Mouse (Mus musculus) heart, postnatal 0 days (tissue): ENCODE results near the gene Zic4. TPM values are rescaled to one million over a fixed set of nuclear protein-coding genes. Genes with fewer than 3 reads are reported as not detected.

Source experiments
- ATAC-seq: fragments of 200-750 bp; cut with Nextera tagmentation; 2 replicates; pipeline ENCODE4 v1.8.0; 2017; ENCODE audit warnings: low read depth, moderate number of reproducible peaks, moderate library complexity; ENCODE audit not compliant: insufficient read depth
- DNase-seq: peaks from one replicate; pipeline ENCODE4 v3.0.0-alpha.2; 2016; ENCODE audit warnings: low spot score
- H3K27ac ChIP-seq: fragments of 300-500 bp; sonication (generic); 2 replicates; pipeline ENCODE4 v1.5.1; 2014; ENCODE audit warnings: low read depth, mild to moderate bottlenecking
- H3K27me3 ChIP-seq: fragments of 300-500 bp; sonication (generic); 2 replicates; pipeline ENCODE4 v1.6.1; 2014; ENCODE audit warnings: low read length, mixed read lengths; ENCODE audit not compliant: control insufficient read depth, insufficient read depth
- H3K36me3 ChIP-seq: fragments of 300-500 bp; sonication (generic); replicated peaks from 2 replicates; pipeline ENCODE4 v1.6.1; 2014; ENCODE audit warnings: low read length, mixed read lengths; ENCODE audit not compliant: control insufficient read depth, insufficient read depth
- H3K4me1 ChIP-seq: fragments of 300-500 bp; sonication (generic); 2 replicates; pipeline ENCODE4 v1.6.1; 2014; ENCODE audit warnings: antibody characterized with exemption; ENCODE audit not compliant: control insufficient read depth, insufficient read depth
- H3K4me2 ChIP-seq: fragments of 300-500 bp; sonication (generic); 2 replicates; pipeline ENCODE4 v1.6.1; 2014; ENCODE audit warnings: low read depth, mild to moderate bottlenecking, low read length, moderate library complexity
- H3K4me3 ChIP-seq: fragments of 300-500 bp; sonication (generic); 2 replicates; pipeline ENCODE4 v1.5.1; 2014; ENCODE audit warnings: low read depth, low read length
- H3K9ac ChIP-seq: fragments of 300-500 bp; sonication (generic); replicated peaks from 2 replicates; pipeline ENCODE4 v1.6.1; 2014; ENCODE audit warnings: low read depth, low read length, mixed read lengths
- H3K9me3 ChIP-seq: fragments of 300-500 bp; sonication (generic); replicated peaks from 2 replicates; pipeline ENCODE4 v1.6.1; 2016; ENCODE audit warnings: low read length; ENCODE audit not compliant: control insufficient read depth
- CTCF ChIP-seq: IDR thresholded peaks from 2 replicates; pipeline ENCODE4 v1.5.1; 2016; ENCODE audit warnings: antibody characterized with exemption, control low read depth, low read depth
- EP300 ChIP-seq: IDR thresholded peaks from 2 replicates; pipeline ENCODE4 v1.6.1; 2016; ENCODE audit warnings: antibody characterized with exemption, low read depth
- WGBS: fragments of 180-500 bp; shearing (Covaris S2); extraction: QIAGEN DNeasy Blood & Tissue Kit; methylation state at CpG from one replicate; pipeline ENCODE4 v1.1.7; 2014; 5-methylcytosine and 5-hydroxymethylcytosine counted together
- polyA plus RNA-seq: library from polyadenylated mRNA; unstranded; fragments of >200 nt; fragmentation: Nextera tagmentation; extraction: Ambion mirVana; gene quantifications from 2 replicates; pipeline ENCODE4 v1.2.1, GENCODE M21; 2015
- total RNA-seq: library from RNA; depleted of rRNA; stranded (reverse); fragments of >200 nt; gene quantifications from 2 replicates; pipeline ENCODE4 v1.2.3, GENCODE M21; 2014; ENCODE audit warnings: low replicate concordance

The Zic4 gene
- total and polyA plus RNA-seq, 2 experiments from 2014 or later = not detected

DNA sequence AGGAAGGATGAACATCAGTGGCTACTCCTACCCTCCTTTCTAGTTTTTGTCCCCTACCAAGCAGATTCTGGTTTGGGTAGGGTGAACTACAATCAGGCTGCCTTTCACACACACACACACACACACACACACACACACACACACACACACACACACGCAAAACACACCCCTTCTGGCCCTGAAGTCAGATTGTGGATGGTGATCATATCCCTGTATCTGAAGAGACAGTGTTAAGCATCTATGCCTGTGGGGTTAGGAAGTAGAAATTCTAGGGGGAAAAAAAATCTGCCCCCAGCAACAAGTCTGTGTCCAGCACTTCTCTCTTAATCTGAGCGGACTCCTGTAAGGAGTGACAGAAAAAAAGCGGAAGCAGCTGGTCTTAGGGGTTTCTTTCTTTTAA is 5.9 kb downstream of the Zic4 start:
- no peaks in the 10 kb centered on the region for H3K4me1 ChIP-seq
- no peak overlapping the region for H3K4me2 ChIP-seq
- no peak for TF ChIP-seq EP300
- TF ChIP-seq CTCF = no peak
- DNase-seq (no peak), ATAC-seq (no peak)
- H3K27ac ChIP-seq = no peak overlapping the region
- peaks cover 100% of the 10 kb centered on the region for H3K27me3 ChIP-seq
- no peak overlapping the region for H3K4me3 ChIP-seq
- 0 out of 2 replicates have a peak, but pooled peaks cover 2% of the 10 kb centered on the region for H3K9me3 ChIP-seq
- no peak overlapping the region for H3K9ac ChIP-seq
- WGBS = 3% methylated on average over 3 of the region's 3 CpGs
- no peaks in the 10 kb centered on the region for H3K36me3 ChIP-seq

DNA sequence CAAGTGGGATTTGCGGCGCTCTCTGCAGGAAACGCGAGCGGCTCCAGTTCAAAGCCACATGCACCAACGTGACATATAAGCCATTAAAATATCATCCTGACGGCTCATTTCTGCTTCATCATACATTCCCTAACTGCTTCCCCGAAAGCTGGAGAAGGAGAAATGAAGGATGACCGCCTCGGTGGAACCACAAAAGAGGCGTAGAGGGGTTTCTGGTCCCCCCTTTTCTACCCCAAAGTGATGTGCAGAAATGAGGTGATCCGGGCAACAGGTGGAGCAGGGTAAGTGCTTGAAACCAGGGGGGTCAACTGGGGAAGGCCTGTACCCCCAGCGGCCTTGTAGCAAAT is 6.7 kb downstream of the Zic4 start:
- Histone ChIP-seq H3K36me3 (no peaks in the 10 kb centered on the region), H3K4me2 (no peak overlapping the region), H3K4me1 (no peaks in the 10 kb centered on the region), H3K9ac (no peak overlapping the region), H3K27me3 (peaks cover 100% of the 10 kb centered on the region), H3K4me3 (no peak overlapping the region), H3K9me3 (no peaks in the 10 kb centered on the region), H3K27ac (no peak overlapping the region)
- WGBS = 5% methylated on average over 13 of the region's 13 CpGs
- ATAC-seq = no peak
- DNase-seq = no peak
- TF ChIP-seq EP300 (no peak), CTCF (no peak)

DNA sequence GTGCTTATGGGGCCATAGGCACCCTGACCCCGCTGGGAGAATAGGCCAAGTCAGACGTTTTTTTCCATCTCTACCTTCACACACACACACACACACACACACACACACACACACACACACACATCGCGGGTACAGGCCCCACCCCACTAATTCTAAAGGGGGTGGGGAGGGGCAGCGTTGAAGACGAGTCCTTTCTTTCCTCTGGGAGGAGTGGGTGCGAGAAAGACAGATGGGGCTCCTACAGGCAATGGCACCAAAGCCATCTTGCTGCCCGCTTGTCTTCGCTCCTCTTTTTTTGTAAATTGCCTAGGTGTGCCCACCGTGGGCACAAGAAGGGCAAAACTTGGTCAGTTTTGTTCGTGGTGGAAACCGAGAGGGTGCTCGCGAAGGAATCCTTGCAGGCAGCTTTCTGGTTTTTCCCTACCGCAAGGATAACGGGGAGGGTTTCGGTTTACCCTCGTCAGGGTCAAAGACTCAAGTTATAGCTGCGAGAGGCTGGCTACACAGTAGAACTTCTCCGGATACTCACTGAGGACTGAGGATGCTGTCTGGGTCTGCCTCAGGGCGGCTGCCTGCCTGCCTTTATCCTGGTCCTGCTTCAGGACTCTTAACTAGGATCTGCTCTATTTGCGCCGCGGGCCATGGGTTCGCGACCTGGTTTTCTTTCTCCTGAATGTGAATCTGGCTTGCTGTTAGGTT is 7.2 kb downstream of the Zic4 start:
- TF ChIP-seq CTCF (no peak), EP300 (no peak)
- DNase-seq (no peak), ATAC-seq (no peak)
- 7% methylated on average over 26 of the region's 26 CpGs for WGBS
- Histone ChIP-seq H3K9ac (no peak overlapping the region), H3K4me1 (no peaks in the 10 kb centered on the region), H3K4me3 (no peak overlapping the region), H3K4me2 (no peak overlapping the region), H3K9me3 (no peaks in the 10 kb centered on the region), H3K27me3 (peaks cover 100% of the 10 kb centered on the region), H3K27ac (no peak overlapping the region), H3K36me3 (no peaks in the 10 kb centered on the region)

DNA sequence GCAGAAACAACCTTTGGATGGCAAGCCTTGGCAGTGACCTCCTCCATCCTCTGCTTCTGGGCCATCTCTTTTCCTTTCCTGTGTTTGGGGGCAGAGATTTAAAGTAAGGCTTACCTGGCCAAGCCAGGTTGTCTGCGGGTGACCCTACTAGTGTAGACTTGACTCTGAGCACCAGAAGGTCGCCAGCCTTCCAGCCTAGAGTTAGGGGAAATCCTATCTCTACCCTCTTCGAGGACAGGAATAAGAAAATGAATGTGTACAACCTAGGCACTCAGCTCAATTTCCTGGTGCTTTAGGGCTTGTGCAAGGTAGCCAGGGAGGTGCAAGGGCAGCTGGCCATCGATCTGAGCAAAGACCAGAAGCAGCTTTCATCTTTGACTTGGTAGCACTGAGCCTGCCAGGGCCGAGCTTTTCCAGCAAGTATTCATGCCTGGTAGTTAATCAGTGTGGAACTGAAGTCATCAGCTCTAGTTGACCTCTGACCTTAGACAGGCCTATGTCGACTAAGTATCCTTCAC is 8.0 kb downstream of the Zic4 start:
- H3K9ac ChIP-seq = no peak overlapping the region
- H3K4me2 ChIP-seq = no peak overlapping the region
- 18% methylated on average over 6 of the region's 6 CpGs for WGBS
- H3K4me3 ChIP-seq = no peak overlapping the region
- H3K27ac ChIP-seq = no peak overlapping the region
- no peak for DNase-seq
- H3K27me3 ChIP-seq = peaks cover 100% of the 10 kb centered on the region
- no peaks in the 10 kb centered on the region for H3K9me3 ChIP-seq
- H3K4me1 ChIP-seq = no peaks in the 10 kb centered on the region
- TF ChIP-seq EP300 (no peak), CTCF (no peak)
- no peak for ATAC-seq
- no peaks in the 10 kb centered on the region for H3K36me3 ChIP-seq

DNA sequence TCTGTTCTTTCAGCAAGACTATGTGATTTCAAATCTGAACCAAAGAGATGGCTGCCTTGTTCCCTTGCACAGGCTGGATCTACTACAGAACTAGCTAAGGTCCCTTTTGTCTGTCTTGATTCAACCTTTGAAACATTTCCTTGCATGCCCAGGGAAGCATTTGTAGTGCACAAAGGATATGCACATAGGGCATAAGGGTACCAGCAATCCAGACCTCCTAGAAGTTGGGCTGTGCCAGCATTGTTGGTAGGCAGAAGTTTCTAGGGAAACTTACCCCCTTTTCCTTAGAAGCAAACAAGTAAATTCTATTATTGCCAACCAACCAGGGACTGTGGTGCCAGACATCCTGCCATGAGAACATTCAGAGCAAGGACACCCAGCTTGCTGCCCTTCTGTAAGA is 8.8 kb downstream of the Zic4 start:
- Histone ChIP-seq H3K4me2 (no peak overlapping the region), H3K4me3 (no peak overlapping the region), H3K27ac (no peak overlapping the region), H3K9me3 (no peaks in the 10 kb centered on the region), H3K9ac (no peak overlapping the region), H3K27me3 (peaks cover 100% of the 10 kb centered on the region), H3K4me1 (no peaks in the 10 kb centered on the region), H3K36me3 (no peaks in the 10 kb centered on the region)
- DNase-seq (no peak), ATAC-seq (no peak)
- TF ChIP-seq EP300 (no peak), CTCF (no peak)

DNA sequence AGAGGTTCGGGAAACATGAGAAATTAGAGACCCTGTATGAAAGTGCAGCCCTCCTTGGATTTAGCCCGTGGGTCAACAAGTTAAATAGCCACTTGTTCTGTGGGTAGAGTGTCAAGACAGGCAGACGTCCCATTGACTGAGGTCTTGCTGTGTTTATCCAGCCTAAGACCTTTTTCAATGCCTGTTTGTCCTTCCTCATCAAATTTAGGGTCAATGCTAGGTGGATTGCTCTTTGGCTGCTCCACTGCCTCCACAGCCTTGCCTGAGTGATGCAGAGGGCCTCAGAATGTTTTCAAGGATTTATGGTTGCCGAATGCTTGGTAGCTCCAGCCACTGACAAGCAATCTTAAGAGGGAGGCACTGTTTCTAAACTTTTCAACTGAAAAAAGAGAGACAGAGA is 9.4 kb downstream of the Zic4 start:
- no peak overlapping the region for H3K9ac ChIP-seq
- ATAC-seq (no peak), DNase-seq (no peak)
- 18% methylated on average over 4 of the region's 4 CpGs for WGBS
- no peak overlapping the region for H3K4me2 ChIP-seq
- no peaks in the 10 kb centered on the region for H3K9me3 ChIP-seq
- H3K27ac ChIP-seq = no peak overlapping the region
- peaks cover 100% of the 10 kb centered on the region for H3K27me3 ChIP-seq
- no peak overlapping the region for H3K4me3 ChIP-seq
- no peaks in the 10 kb centered on the region for H3K36me3 ChIP-seq
- no peaks in the 10 kb centered on the region for H3K4me1 ChIP-seq
- no peak for TF ChIP-seq EP300
- TF ChIP-seq CTCF = no peak
